Mouse (Mus musculus) ES-E14 (cell line): ENCODE measurements around the gene Dmkn.

Source experiments
- CHD2 ChIP-seq: IDR thresholded peaks from 2 replicates; pipeline ENCODE4 v1.6.1; 2014; ENCODE audit warnings: mild to moderate bottlenecking, low read depth, low read length, inconsistent platforms
- HCFC1 ChIP-seq: IDR thresholded peaks from 2 replicates; pipeline ENCODE4 v1.6.1; 2012; ENCODE audit warnings: low read length, inconsistent platforms, borderline replicate concordance; ENCODE audit not compliant: insufficient read depth
- MAFK ChIP-seq: IDR thresholded peaks from 2 replicates; pipeline ENCODE4 v1.6.1; 2014; ENCODE audit warnings: mild to moderate bottlenecking, low read depth, low read length, inconsistent platforms; ENCODE audit not compliant: insufficient read depth

DNA sequence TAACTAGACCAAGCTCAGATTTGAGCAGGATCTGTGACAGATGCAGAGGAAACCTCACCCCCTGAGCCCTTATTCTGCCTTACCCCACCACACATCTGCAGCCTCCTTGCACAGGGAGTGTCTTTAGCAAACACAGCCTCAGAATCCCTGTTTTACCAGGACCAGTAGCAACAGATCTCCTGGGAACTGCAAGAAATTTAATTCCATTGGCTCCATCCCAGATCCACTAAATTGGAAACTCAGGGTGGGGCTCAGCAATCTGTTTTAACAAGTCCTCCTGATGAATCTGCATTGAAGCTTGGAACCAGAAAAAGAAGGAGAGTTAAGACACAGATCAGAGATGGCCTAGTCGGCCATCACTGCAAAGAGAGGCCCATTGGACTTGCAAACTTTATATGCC is 33.2 kb downstream of the Dmkn start:
- TF ChIP-seq HCFC1 (no peak), CHD2 (no peak), MAFK (no peak)
